Mouse (Mus musculus) CH12F3 (cell line): ENCODE measurements around the gene Zic2.

Source experiments
- in situ Hi-C: fragments of 300-500 bp; cut with MboI; formaldehyde crosslinking; loops from 2 replicates; pipeline ENCODE4 v1.14.3; 2020; ENCODE audit warnings: low sequenced_read_pairs

Gene Zic2

DNA sequence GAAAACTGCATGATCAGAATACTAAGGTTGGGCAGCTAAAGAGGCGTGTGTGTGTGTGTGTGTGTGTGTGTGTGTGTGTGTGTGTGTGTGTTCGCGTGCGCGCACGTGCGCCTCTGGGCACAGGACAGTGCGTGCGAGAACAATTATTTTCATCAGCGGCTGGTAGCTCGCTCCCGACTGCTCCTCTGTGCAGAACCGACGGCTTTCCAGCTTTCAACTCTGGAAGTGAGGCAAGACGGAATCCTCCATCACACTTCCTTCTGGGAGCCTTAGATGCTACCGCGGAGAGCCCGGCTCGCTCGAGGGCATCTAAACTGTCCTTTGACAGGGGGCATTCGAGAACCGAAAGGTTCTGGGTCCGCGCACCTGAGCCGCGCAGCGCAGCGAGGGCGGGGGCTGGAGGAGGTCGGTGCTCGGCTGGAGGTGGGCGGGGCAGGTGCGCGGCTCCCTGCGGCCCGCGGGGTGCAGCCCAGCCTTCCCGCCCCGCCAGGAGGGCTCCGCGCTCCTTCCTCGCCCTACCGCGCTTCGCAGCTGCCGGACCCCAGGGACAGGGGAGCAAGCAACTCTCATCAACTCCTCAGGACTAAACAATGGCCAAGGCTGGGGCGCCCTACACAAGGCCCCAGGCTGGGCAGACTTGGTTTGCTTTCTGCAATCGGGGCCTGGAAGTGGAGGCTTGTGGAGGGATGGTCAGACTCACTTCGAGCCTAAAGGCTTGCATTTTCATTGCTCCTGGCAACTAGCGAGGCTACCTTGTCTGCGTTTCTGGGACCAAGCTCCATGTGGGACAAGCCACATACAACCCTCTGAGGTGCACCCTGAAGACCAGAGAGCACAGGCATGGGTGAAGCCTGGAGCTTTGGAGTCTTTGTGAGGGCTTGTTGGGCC, 15.4 kb downstream of the Zic2 start, which contains the start of gene Gm10837:
TSS of gene Gm10837 (plus strand) at position 146 of the 888 bp plus-strand sequence.
- in situ Hi-C loops = no loop called here

DNA sequence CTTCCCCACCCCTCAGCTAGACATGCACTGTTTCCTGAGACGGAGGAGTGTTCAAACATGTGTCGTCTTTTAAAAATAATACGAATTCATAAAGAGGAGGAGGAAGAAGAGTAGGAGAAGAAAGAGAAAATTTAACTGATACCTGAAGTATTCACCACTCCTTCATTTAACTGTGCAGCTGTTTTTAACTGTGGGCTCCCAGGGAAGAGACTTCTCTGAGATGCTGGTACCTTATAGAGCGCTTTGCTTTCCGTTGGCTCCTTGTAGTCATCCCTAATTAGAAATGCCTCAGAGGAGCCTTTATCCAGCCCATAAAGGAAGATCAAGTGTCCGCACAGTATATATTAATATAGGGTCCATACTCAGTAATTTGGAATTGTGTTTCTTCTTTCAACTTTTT, 16.3 kb downstream of the Zic2 start:
- in situ Hi-C loops = no loop called here

DNA sequence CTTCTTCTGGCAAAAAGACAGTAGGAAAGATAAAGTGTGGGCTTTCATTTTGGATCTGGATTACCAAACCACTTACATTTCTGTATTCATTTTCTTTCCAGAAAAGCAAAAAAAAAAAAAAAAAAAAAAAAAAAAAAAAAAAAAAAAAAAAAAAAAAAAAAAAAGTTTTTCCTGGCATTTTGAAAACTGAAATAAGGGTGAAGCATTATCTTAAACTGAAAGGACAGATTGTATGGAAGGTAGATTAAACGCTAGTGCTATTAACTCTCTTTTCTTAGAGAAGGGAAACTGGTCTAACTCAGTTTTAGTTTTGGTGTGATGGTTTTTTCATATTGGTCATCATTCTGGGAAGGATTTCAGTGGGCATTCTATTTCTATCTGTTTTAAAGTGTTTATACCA, 16.8 kb downstream of the Zic2 start:
- in situ Hi-C loops = no loop called here

DNA sequence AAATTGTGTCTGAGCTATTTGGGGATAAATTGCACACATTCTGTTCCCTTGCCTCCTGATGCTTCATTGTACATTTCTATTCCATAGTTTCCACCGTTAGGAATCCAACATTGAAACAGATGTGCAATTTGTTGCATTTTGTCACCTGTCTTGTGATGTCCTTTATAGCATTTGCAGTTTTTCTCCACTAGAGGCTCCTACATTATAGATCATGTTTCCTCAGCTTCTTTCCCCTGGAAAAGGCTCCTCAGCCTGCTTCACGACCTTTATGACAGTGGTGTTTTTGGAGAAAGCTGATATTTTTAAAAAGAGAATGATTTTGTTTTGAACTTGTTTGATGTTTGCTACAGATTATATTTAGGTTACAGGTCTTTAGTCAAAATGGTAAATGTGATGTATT, 33.8 kb downstream of the Zic2 start:
- in situ Hi-C loops = no loop called here

DNA sequence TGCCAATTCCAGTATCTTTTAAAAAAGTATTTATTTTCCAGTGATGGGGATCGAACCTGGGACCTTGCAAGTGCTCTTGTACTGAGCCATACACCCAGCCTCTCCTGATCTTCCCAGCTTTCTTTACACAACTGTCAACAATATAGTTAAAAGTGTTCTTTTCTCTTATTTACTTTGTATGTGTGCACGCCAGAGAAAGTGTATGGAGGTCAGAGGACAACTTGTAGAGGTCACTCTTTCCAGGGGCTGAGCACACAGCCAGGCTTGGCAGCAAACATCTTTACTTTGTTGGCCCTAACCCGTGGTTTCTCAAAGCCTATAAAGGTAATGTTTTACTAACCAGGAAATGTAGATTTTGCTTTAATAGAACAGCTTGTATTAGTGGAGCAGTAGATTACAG, 36.3 kb downstream of the Zic2 start:
- in situ Hi-C loops = no loop called here

DNA sequence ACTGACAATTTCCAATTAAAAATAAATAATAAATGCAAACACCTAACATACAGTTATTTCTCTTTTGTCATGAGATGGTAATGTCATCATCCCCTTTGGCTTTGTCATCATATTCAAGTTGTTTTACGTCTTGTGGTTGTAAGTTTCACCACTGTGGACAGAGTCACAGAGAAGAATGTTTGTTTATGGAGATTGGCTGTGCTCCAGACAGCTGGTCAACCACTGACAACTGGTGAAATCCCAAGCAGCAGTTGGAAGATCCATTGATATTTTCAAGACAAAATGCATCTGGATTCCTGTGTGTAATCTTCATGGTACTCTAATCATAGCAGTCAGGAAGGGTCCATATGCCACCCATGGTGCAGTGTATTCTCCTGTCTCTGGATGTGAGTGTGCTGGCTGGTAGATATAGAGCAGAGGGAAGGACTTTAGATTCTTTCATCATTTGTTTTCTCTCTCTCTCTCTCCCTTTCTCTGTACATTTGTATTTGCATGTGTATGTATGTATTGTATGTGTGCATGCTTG, 38.3 kb downstream of the Zic2 start:
- in situ Hi-C loops = no loop called here

DNA sequence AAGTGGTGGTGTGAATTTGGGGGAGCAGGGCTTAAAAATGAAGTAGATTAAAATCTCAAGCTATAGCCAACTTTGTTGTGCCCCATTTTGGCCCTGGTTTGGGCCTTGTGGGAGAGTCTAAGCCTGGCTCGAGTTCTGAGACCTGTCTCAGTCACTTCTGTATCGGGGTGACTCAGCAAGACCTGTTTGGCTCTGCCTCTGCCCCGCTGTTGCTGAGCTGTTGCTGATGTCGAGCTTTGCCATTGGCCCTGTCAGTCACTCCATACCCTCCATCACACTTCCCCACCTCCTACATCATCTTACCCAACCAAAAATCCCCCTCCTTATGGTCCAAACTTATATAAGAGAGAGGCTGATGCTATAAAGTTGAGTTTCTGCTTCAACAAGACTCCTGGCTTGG, 53.2 kb downstream of the Zic2 start:
- in situ Hi-C loops = no loop called here
